Mouse (Mus musculus): ENCODE measurements around the gene Dll1. TPM values are rescaled to one million over a fixed set of nuclear protein-coding genes. Genes with fewer than 3 reads are reported as not detected.

Gene Dll1
- total RNA-seq (2021): 1 to 10 TPM; 4.6 to 5.6 TPM
- long read RNA-seq, experiment 1, transcript Dll1-201 (11 exons, 3,581 nt): major isoform, 6 of 7 reads
- long read RNA-seq, experiment 1, partial matches to known transcripts: 1 of 7 reads
- long read RNA-seq, experiment 1, other reads (novel, unspliced or antisense): 0 of 7 reads
- long read RNA-seq, experiment 2, partial matches to known transcripts: 0 of 2 reads
- long read RNA-seq, experiment 2, other reads (novel, unspliced or antisense): 0 of 2 reads

- peak; percentile 42 to 60 for DNase-seq
Measured at GRCm38 (mm10) chr17:15376494-15377181, at the start of gene Dll1. Gene Dll1, minus strand, starts transcription at chr17:15376872.

- DNase-seq: peak; percentile 33 to 54
Measured at GRCm38 (mm10) chr17:15425931-15426330, 49.3 kb upstream of the Dll1 start.

DNA sequence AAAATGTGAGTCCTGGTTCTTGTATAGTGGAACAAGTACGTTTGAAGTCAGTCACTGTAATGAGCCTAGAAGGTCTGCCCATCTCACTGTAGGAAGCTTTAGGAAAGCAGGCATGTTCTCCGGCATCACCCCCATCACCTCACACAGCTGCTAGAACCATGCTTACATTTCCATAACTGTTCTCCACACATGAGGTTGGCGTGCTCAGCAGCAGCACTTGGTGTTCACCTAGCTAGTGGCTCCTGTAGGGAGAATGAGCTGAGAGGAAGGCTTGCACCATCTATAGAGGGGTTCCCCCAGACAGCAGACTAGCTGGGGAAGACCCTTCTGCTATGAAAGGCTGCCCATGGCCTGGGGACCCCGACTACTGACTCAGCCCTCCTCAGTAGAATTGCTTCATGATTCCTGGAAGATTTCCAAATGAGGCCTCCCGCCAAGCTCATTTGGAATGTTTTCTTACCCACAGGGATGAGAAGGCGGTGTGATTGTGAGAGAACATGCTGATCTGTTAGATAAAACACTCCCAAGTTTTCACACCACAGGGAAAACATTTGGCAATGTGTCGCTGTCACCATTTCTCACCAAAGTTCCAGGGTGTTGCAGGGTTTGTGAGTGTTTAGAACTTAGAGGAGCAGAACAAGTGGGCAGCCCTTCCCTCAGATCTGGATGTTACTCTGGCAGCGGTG, 46.6 kb upstream of the Dll1 start:
- peak; percentile 63 to 69 for DNase-seq

DNA sequence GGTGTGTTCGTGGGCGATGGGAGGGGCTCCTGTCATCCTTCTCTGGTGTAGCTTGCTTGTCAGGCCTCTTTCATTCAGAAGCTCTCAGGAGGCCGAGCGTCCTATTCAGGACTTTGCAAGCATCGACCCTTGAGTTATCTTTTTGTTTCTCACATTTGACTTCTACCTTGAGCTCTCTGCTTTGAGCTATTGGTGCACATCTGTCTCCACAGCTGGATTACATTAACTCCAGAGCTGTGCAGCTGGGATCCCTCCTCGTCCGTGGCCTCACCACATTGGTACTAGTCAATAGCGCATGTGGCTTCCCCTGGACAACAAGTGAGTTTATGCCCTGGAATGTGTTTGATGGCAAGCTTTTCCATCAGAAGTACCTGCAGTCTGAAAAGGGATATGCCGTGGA, 46.0 kb upstream of the Dll1 start:
- no peak for DNase-seq

DNA sequence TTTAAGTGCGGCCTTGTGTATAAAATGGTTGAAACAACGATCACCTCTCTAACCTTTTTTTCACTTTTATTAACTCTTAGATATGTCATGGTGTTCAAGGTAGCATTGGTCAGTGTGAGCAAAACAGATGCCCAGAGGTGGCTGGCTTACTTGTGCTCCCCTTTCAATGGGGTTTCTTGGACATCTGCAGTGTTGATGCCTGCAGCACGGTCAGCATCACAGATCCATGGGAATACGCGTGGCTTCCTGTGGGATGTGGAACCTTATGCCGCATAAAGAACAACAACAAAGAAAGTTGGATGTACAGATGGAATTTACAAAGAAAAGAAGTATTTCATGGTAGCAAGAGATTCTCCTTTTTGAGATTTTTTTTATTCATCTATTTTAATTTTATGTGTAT, 44.8 kb upstream of the Dll1 start:
- no peak for DNase-seq

DNA sequence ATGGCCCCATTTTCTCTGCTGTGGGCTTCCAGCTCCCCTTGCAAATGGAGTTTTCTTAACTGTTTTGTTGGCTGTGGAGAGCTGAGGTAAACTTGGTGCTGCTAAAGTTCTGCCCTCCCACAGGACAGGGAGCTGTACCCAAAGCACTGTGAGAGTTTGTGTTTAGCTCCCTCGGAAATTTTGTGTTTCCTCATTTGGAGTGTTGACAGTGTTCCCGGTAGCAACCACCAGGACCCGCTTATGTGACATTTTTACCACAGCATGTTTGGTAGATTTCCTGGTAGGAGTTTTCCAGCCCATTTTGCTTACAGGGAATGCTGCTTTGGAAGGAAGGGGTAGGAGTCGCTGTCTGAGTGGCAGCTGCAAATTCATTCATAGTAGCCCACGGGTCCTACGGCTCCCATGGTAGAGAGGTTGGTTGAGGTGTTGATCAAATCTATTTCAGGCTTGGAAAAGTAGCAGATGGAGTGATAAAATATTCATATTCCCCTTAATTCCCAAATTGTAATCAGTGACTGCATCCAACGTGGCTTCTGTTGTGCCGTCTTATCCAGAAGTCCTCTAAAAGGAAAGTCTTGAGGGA, 43.4 kb upstream of the Dll1 start:
- no peak for DNase-seq

GRCm38 (mm10) chr17:15419534-15419933, 42.9 kb upstream of the Dll1 start:
- DNase-seq: peak in 1 of 2 experiments; percentile 19

DNA sequence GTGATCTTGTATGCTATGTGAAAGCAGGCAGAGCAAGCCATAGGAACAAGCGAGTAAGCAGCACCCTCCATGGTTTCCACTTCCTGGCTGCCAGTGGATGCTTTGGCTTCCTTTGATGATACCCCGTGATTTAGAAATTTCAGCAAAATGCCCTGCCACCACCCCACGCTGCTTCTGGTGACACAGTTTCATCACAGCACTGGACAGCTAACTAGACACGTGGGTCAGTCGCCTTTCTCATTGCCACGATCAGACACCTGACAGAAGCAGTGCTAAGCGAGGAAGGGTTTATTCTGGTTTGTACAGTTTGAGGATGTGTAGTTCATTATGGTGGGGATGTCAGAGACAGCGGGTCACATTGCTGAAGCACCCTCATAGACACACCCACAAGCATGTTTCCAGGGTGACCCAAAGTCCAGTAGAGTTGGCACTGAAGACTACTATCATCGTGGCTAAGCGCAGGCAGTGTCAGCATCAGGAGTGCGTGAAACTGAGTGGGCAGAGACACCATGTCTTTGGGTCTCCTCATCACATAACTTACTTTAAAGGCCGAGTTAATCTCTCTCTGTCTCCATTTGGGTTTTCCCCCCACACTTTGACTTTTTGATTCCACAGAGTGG, 40.0 kb upstream of the Dll1 start:
- no peak for DNase-seq

GRCm38 (mm10) chr17:15410861-15411260, 34.2 kb upstream of the Dll1 start:
- no peak for DNase-seq

GRCm38 (mm10) chr17:15409261-15409660, 32.6 kb upstream of the Dll1 start:
- DNase-seq: no peak

DNA sequence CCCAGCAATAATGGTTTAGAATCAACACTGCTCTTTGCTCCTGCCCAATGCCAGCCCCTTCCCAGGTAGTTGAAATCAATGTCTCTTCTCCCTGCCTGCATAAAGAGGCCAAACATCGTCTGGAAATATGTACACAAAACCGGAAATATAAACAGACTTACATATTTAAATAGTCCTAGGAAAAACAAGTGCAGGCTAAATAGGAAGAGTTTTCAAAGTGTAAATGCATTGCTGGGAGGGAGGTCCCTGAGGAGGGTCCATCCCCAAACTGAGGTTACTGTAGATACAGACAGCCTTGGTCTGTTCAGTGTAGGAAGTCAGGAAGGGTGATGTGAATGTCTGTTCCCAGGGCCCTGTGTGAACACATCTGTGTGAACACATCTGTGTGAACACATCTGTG, 29.9 kb upstream of the Dll1 start:
- no peak for DNase-seq

- no peak for DNase-seq
Measured at GRCm38 (mm10) chr17:15401716-15402115, 25.0 kb upstream of the Dll1 start.

GRCm38 (mm10) chr17:15395997-15396675, 19.5 kb upstream of the Dll1 start, which contains the start of gene Fam120b:
Gene Fam120b, plus strand, starts transcription at chr17:15396202.
- DNase-seq: peak; percentile 90 to 96

DNA sequence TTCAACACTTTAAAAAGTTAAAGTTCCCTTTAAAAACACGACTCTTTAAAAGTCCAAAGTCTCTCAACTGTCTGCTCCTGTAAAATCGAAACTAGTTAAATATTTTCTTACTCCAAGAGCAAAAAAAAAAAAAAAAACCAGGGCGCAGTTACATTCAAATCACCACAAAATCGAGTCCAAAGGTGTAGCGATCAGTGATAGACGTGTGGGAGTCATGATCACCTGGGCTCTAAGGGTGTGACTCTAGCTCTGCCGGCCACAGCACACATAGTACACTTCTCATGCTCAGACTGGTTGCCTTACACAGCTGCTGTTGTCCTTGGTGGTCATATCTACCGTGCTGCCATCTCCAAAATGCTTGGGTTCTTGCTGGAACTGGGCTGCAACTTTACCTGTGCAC, 12.7 kb upstream of the Dll1 start:
- DNase-seq: no peak

DNA sequence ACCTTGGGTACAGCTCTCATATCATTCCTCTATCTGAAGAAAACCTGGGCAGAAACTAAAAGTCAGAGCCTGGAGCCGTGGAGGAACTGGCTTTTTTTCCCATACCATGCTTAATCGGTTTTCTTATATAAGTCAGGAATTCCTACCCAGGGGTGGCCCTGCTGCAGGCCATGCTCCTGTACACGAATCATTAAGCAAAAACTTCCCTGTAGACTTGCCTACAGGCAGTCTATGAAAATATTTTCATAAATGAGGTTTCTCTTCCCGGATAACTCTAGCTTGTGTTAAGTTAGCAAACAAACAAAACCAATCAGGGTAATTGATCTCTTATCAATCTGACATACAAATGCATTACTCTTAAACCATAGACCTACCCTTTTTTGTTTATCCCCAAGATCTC, 12.2 kb upstream of the Dll1 start:
- no peak for DNase-seq

DNA sequence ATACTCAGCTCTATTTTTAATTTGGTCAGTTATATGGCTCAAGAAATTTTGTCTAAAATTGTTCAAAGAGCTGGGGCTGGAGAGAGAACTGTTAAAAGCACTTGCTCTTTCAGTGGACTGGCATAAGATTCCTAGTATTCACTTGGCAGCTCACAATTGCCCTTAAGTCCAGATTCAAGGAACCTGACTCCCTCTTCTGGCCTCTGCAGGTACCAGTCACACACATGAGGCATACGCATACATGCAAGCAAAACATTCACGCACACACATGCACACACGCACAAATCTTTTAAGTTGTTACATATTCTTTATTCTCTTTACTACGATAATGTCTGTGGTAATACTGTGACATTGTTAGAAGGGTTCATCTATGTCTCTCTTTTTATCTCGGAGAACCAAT, 6.7 kb upstream of the Dll1 start:
- no peak for DNase-seq

GRCm38 (mm10) chr17:15381869-15382660, 5.4 kb upstream of the Dll1 start:
- no peak for DNase-seq

DNA sequence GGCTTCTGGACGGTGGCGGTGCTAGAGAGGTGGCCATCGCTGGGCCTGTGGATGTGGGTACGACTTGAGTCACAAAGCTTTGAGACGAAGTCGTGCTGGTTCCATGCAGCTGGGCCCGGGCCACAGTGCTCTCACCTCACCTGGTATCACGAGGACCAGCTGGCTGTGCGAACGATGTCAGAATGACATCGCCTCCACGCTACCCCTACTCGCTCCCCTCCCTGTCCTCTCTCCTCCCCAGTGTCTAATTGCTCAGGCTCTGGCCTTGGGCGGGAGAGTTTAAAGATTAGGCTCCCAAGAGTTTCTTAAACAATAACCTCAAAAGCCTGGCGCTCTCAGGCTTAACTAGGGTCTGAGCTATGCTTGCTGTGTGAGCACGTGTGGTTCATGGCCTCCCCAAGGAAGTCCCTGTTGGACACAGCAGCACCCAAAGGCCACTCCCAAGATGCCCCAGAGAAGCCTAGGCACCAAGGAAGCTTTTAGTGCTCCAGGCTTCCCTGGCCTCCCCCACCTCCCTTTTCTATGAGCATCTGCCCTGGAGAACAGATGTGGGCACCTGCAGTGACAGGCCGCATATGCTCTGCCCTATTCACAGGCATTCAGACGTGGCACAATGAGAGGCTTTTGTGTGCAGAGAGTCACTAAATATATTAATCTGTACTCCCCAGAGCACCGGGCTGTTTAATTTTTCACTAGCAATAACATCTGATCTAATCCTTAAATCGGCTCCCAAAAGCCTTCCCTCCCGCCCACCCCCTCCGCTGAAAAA, 4.6 kb upstream of the Dll1 start:
- DNase-seq: no peak

DNA sequence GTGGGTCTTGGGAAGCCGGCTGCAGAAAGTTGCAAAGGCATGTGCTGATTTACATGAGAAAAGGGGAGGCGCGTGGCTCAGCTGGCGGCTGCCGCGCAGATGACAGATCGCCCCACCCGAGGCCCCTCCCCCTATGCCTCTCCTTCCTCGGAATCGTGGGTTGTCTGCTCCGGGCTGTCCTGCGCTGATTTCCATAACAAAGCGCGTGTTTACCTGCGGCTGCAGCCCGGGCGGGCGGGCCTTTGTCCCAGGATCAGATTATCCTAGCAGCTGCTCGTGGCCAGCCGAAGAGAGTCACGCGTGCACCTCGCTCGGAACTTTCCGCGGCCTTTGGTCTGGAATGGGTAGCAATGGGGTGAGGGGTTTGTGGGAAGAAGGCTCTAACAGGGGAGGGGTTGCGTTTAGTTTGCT, 4.0 kb upstream of the Dll1 start:
- DNase-seq: peak in 1 of 2 experiments; percentile 36

All from heart, adult 18-20 months (tissue).